Mouse (Mus musculus) small intestine, adult 2 months (tissue): ENCODE measurements around the gene 4930524J08Rik.

Experiments
- CTCF ChIP-seq: fragments of 200-500 bp; IDR thresholded peaks from 2 replicates; pipeline ENCODE4 v1.5.1; 2012; ENCODE audit warnings: low read depth, mild to moderate bottlenecking, control low read depth, inconsistent platforms, low read length, moderate library complexity, mixed read lengths; ENCODE audit not compliant: insufficient replicate concordance, insufficient read length; ENCODE audit errors: extremely low read depth
- POLR2A ChIP-seq: fragments of 200-500 bp; IDR thresholded peaks from 2 replicates; pipeline ENCODE4 v1.6.1; 2012; ENCODE audit warnings: low read depth, mild to moderate bottlenecking, control low read depth, inconsistent platforms, low read length, moderate library complexity

GRCm38 (mm10) chr5:99931910-99932309 lies 47.0 kb upstream of the 4930524J08Rik start:
- TF ChIP-seq CTCF (no peak), POLR2A (no peak)
